Mouse (Mus musculus) T-helper 2 cell (primary cell): Measurements from ENCODE around the gene Gzmd.

Experiments
- in situ Hi-C: fragments of 300-600 bp; cut with MboI, MseI; formaldehyde crosslinking; loops from one replicate; pipeline ENCODE4 v1.15.1; 2025; ENCODE audit warnings: high pct_unique_total_duplicates

Gene Gzmd

GRCm38 (mm10) chr14:56085167-56085566 lies 47.2 kb downstream of the Gzmd start, which contains the start of gene Mcpt8:
Mcpt8 (minus strand) TSS chr14:56085273.
- in situ Hi-C loops, result no loop called here

- in situ Hi-C loops, result no loop called here
Observed at GRCm38 (mm10) chr14:56082016-56082415, 50.4 kb downstream of the Gzmd start.
